Mouse (Mus musculus) lung, embryonic 15.5 days (tissue): ENCODE measurements around the gene Ugt1a8. TPM values are rescaled to one million over a fixed set of nuclear protein-coding genes. Genes with fewer than 3 reads are reported as not detected.

ENCODE experiments used
- ATAC-seq: fragments of 200-750 bp; cut with Nextera tagmentation; 2 replicates; pipeline ENCODE4 v1.8.0; 2017; ENCODE audit warnings: moderate number of reproducible peaks, borderline replicate concordance; ENCODE audit not compliant: low FRiP score, low TSS enrichment; ENCODE audit errors: extremely low read depth
- H3K27ac ChIP-seq: fragments of 300-500 bp; sonication (generic); 2 replicates; pipeline ENCODE4 v1.5.1; 2015; ENCODE audit warnings: moderate library complexity, mild to moderate bottlenecking, inconsistent platforms
- H3K27me3 ChIP-seq: fragments of 300-500 bp; sonication (generic); 2 replicates; pipeline ENCODE4 v1.6.1; 2015; ENCODE audit warnings: inconsistent platforms
- H3K36me3 ChIP-seq: fragments of 300-500 bp; sonication (generic); 2 replicates; pipeline ENCODE4 v1.6.1; 2015; ENCODE audit warnings: inconsistent platforms
- H3K4me1 ChIP-seq: fragments of 300-500 bp; sonication (generic); 2 replicates; pipeline ENCODE4 v1.6.1; 2015; ENCODE audit warnings: inconsistent platforms
- H3K4me2 ChIP-seq: fragments of 300-500 bp; sonication (generic); 2 replicates; pipeline ENCODE4 v1.6.1; 2015; ENCODE audit warnings: inconsistent platforms, mild to moderate bottlenecking, moderate library complexity
- H3K4me3 ChIP-seq: fragments of 300-500 bp; sonication (generic); 2 replicates; pipeline ENCODE4 v1.5.1; 2015; ENCODE audit warnings: mild to moderate bottlenecking, inconsistent platforms
- H3K9ac ChIP-seq: fragments of 300-500 bp; sonication (generic); 2 replicates; pipeline ENCODE4 v1.6.1; 2015; ENCODE audit warnings: inconsistent platforms
- H3K9me3 ChIP-seq: fragments of 300-500 bp; sonication (generic); 2 replicates; pipeline ENCODE4 v1.6.1; 2016; ENCODE audit warnings: inconsistent platforms
- WGBS: fragments of 180-500 bp; shearing (Covaris S2); methylation state at CpG from one replicate; pipeline ENCODE4 v1.1.7; 2015; 5-methylcytosine and 5-hydroxymethylcytosine counted together
- polyA plus RNA-seq: library from polyadenylated mRNA; unstranded; fragments of >200 nt; fragmentation: Nextera tagmentation; extraction: Ambion mirVana; gene quantifications from 2 replicates; pipeline ENCODE4 v1.2.1, GENCODE M21; 2015

The Ugt1a8 gene
- polyA plus RNA-seq, 1 experiment from 2014 or later: not detected

DNA sequence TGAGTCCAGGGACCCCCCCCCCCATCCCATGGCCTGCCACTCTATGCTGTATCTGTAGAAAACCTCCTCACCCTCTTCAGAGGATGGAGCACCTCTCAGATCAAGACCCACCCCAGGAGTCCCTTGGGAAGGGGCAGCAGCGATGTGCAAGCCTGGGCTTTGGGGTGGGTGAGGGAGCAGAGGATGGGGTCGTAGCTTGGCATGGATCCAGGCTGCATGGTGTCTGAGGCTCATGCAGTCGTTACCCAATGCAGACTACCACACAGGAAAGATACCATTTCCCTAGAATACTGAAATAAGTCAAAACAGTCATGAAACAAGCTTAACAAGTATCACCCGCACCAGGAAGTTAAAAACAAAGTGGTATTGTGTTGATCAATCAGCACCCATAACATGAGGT, 161.0 kb downstream of the Ugt1a8 start:
- no peak overlapping the region for H3K27ac ChIP-seq
- H3K9ac ChIP-seq: no peak overlapping the region
- no peaks in the 10 kb centered on the region for H3K27me3 ChIP-seq
- H3K9me3 ChIP-seq: peaks cover 19% of the 10 kb centered on the region
- ATAC-seq: peak; percentile 4; the same call in 1 of the 2 replicates
- no peak overlapping the region for H3K4me3 ChIP-seq
- no peaks in the 10 kb centered on the region for H3K36me3 ChIP-seq
- no peaks in the 10 kb centered on the region for H3K4me1 ChIP-seq
- WGBS: 64% methylated on average over 4 of the region's 4 CpGs
- no peak overlapping the region for H3K4me2 ChIP-seq

GRCm38 (mm10) chr1:88249596-88249995, 162.0 kb downstream of the Ugt1a8 start:
- Histone ChIP-seq H3K4me2 (no peak overlapping the region), H3K9ac (no peak overlapping the region), H3K36me3 (no peaks in the 10 kb centered on the region), H3K27me3 (no peaks in the 10 kb centered on the region), H3K4me3 (no peak overlapping the region), H3K4me1 (no peaks in the 10 kb centered on the region), H3K27ac (no peak overlapping the region), H3K9me3 (peaks cover 19% of the 10 kb centered on the region)
- ATAC-seq: no peak
- WGBS: 72% methylated on average over 7 of the region's 7 CpGs

- Histone ChIP-seq H3K9me3 (peaks cover 19% of the 10 kb centered on the region), H3K4me3 (no peak overlapping the region), H3K27me3 (no peaks in the 10 kb centered on the region), H3K4me1 (no peaks in the 10 kb centered on the region), H3K27ac (no peak overlapping the region), H3K36me3 (no peaks in the 10 kb centered on the region), H3K4me2 (no peak overlapping the region), H3K9ac (no peak overlapping the region)
- WGBS: 78% methylated on average over 5 of the region's 5 CpGs
- ATAC-seq: no peak
Measured at GRCm38 (mm10) chr1:88250023-88250422, 162.4 kb downstream of the Ugt1a8 start.

DNA sequence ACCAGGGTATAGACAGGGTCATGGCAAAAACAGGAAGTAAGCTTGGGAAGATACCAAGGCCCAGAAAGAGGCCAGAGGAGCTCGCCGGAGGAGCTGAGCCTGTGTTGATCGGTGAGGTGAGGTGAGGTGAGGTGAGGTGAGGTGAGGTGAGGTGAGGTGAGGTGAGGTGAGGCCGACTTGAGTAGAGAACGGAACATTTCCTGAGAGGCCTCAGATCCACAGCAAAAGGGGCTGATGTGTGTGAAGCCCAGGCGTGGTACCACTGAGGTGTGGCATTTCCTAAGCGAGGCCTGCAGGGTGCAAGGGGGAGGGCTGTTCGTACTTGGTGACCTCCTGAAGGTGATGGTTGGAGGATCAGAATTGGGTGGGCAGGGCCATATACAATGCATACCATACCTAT, 165.5 kb downstream of the Ugt1a8 start:
- no peak for ATAC-seq
- 72% methylated on average over 8 of the region's 8 CpGs for WGBS
- Histone ChIP-seq H3K27ac (no peak overlapping the region), H3K9me3 (peaks cover 19% of the 10 kb centered on the region), H3K4me2 (no peak overlapping the region), H3K36me3 (no peaks in the 10 kb centered on the region), H3K9ac (no peak overlapping the region), H3K27me3 (no peaks in the 10 kb centered on the region), H3K4me1 (no peaks in the 10 kb centered on the region), H3K4me3 (no peak overlapping the region)

DNA sequence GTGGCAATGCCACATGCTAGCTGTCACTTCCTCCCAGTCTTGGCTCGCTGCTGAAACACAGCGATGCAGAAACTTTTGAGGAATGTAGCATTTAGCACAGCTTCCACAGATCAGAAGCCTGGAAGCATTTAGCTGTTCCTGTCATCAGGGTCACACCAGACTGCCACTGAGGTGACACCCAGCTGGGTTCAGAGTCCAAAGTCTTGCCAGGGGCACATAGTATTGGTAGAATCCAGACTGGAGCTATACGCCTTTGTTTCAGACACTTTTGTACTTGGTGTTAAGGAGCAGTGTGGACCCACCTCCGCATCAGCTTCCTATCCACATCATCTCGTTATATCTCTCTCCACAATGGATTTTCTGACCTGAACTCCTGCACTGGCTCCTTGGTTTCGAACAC, 165.9 kb downstream of the Ugt1a8 start:
- 69% methylated on average over 6 of the region's 6 CpGs for whole genome bisulfite sequencing
- Histone ChIP-seq H3K9ac (no peak overlapping the region), H3K9me3 (peaks cover 19% of the 10 kb centered on the region), H3K27me3 (no peaks in the 10 kb centered on the region), H3K4me2 (no peak overlapping the region), H3K4me3 (no peak overlapping the region), H3K27ac (no peak overlapping the region), H3K4me1 (no peaks in the 10 kb centered on the region), H3K36me3 (no peaks in the 10 kb centered on the region)
- ATAC-seq: no peak

DNA sequence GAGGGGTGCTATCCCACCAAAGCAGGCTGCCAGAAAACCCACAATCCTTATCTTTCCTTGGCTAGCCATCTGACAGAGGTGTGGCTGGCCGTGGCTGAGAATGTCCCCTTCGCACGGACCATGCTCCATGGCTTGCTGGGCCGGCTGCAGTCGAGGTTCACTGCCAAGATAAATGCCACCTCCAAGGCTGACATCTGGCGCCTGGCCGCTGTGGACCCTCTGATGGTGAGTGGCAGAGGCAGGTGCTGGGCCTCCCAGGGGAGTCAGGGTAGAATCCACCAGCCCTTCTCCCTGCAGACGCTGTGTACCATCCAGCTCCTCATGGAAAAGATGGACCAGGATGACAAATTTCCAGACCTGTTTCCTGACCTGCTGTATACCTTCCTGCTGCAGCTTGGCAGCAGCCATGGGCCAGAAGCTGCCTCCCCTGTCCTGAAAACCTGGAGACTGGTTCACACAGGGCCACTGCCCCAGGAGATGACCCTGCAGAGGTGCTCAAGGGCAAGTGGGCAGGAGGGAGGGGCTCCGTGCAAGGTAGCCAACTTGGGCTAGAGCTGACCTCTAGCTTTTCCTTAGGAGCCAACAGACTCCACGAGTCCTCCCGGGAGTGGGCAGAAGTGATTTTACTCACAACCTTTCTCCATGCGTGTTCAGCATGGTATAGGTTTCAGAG, 167.3 kb downstream of the Ugt1a8 start:
- WGBS: 83% methylated on average over 12 of the region's 12 CpGs
- no peak overlapping the region for H3K4me2 ChIP-seq
- no peak for ATAC-seq

DNA sequence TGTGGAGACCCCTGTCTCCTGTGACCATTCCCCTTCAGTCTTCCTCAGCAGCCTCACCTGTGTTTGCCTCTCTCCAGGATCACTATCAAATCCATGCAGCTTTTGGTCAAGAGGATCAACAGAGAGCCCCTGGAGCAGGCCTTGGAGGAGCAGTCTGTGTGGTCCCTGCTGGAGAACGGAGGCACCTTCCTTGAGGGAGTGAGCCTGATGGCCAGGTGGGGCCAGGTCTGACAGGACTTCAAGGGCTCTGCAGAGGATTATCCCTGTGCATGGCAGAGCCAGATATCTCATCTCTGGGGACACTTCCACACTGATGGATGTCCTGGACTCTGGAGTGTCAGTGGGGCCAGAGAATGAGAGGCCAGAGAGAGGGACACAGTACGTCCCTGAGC, 167.8 kb downstream of the Ugt1a8 start:
- ATAC-seq: no peak
- peaks cover 4% of the 10 kb centered on the region; the same call in 1 of the 2 replicates for H3K9me3 ChIP-seq
- no peak overlapping the region for H3K4me3 ChIP-seq
- H3K9ac ChIP-seq: no peak overlapping the region
- H3K36me3 ChIP-seq: peaks cover 9% of the 10 kb centered on the region; the same call in 1 of the 2 replicates
- WGBS: 51% methylated on average over 2 of the region's 2 CpGs
- no peaks in the 10 kb centered on the region for H3K4me1 ChIP-seq
- no peak overlapping the region for H3K27ac ChIP-seq
- H3K4me2 ChIP-seq: no peak overlapping the region
- no peaks in the 10 kb centered on the region for H3K27me3 ChIP-seq

More for the DNA sequence above, 167.3 kb downstream of the Ugt1a8 start:
- H3K27me3 ChIP-seq: no peaks in the 10 kb centered on the region
- no peaks in the 10 kb centered on the region for H3K4me1 ChIP-seq
- H3K4me3 ChIP-seq: no peak overlapping the region
- H3K9me3 ChIP-seq: peaks cover 8% of the 10 kb centered on the region
- peaks cover 4% of the 10 kb centered on the region; the same call in 1 of the 2 replicates for H3K36me3 ChIP-seq
- H3K9ac ChIP-seq: no peak overlapping the region
- no peak overlapping the region for H3K27ac ChIP-seq

GRCm38 (mm10) chr1:88255989-88256754, 168.6 kb downstream of the Ugt1a8 start:
- Histone ChIP-seq H3K4me1 (no peaks in the 10 kb centered on the region), H3K36me3 (peaks cover 15% of the 10 kb centered on the region; the same call in 1 of the 2 replicates), H3K9me3 (no peaks in the 10 kb centered on the region; the same call in 1 of the 2 replicates), H3K4me3 (no peak overlapping the region), H3K27me3 (no peaks in the 10 kb centered on the region), H3K4me2 (no peak overlapping the region), H3K27ac (no peak overlapping the region), H3K9ac (no peak overlapping the region)
- 77% methylated on average over 13 of the region's 13 CpGs for WGBS
- no peak for ATAC-seq

DNA sequence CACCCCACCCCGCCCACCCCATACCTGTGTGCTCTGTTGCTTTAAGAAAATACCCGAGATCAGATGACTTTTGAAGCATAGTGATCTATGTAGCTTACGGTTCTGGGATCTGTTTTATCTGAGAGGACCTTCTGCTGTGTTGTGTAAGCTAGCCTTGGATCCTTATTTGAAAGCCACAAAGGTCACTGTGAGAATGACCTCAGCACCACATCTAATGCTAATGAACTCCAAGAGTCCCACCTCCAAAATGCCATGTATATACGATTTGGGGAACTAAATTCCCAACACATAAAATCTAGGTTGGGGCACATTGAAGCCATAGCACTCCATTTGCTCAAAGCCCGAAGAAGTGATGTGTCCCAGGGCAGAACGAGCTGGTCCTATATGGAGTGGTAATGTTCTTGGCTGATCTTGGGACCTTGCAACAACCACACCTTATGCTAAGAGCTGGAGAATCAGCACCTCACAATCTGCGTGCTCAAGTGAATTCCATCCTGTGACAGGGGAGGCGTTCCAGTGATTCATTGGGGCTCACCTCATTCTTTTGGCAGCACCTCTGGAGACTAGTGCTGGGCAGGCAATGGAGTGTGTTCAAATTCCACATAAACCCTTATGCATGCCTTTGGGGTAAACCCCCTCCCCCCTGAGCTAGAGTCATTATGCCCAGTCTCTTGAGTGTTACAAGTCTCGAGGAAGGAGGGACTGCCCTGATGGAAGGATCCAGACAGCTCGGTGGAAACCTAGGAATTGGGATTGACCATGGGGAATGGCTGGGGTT, 169.5 kb downstream of the Ugt1a8 start:
- no peaks in the 10 kb centered on the region for H3K4me1 ChIP-seq
- 71% methylated on average over 10 of the region's 10 CpGs for WGBS
- no peak for ATAC-seq
- H3K4me3 ChIP-seq: no peak overlapping the region
- no peaks in the 10 kb centered on the region for H3K27me3 ChIP-seq
- peaks cover 24% of the 10 kb centered on the region for H3K36me3 ChIP-seq
- H3K9me3 ChIP-seq: no peaks in the 10 kb centered on the region; the same call in 1 of the 2 replicates
- no peak overlapping the region for H3K27ac ChIP-seq
- H3K9ac ChIP-seq: no peak overlapping the region
- H3K4me2 ChIP-seq: no peak overlapping the region

- H3K4me1 ChIP-seq: no peaks in the 10 kb centered on the region
- no peak for ATAC-seq
- H3K27ac ChIP-seq: no peak overlapping the region
- WGBS: 81% methylated on average over 6 of the region's 6 CpGs
- no peaks in the 10 kb centered on the region for H3K27me3 ChIP-seq
- peaks cover 30% of the 10 kb centered on the region for H3K36me3 ChIP-seq
- H3K4me3 ChIP-seq: no peak overlapping the region
- no peak overlapping the region for H3K4me2 ChIP-seq
- H3K9ac ChIP-seq: no peak overlapping the region
- no peaks in the 10 kb centered on the region; the same call in 1 of the 2 replicates for H3K9me3 ChIP-seq
Measured at GRCm38 (mm10) chr1:88257681-88258080, 170.1 kb downstream of the Ugt1a8 start.

- no peak for ATAC-seq
- no peak overlapping the region for H3K27ac ChIP-seq
- no peaks in the 10 kb centered on the region for H3K4me1 ChIP-seq
- no peaks in the 10 kb centered on the region; the same call in 1 of the 2 replicates for H3K9me3 ChIP-seq
- H3K36me3 ChIP-seq: peaks cover 37% of the 10 kb centered on the region
- H3K9ac ChIP-seq: no peak overlapping the region
- H3K27me3 ChIP-seq: no peaks in the 10 kb centered on the region
- no peak overlapping the region for H3K4me3 ChIP-seq
- 62% methylated on average over 6 of the region's 6 CpGs for WGBS
- no peak overlapping the region for H3K4me2 ChIP-seq
Measured at GRCm38 (mm10) chr1:88258361-88258760, 170.7 kb downstream of the Ugt1a8 start.
